Mouse (Mus musculus): ENCODE measurements around the gene Tmem117. TPM values are rescaled to one million over a fixed set of nuclear protein-coding genes. Genes with fewer than 3 reads are reported as not detected.

Gene Tmem117
- total and polyA plus RNA-seq, 3 experiments: not detected

- no peak overlapping the region for H3K9ac ChIP-seq (ENCODE audit: control insufficient read depth, low read depth, low read length, poor library complexity, severe bottlenecking)
- no peak overlapping the region for H3K27ac ChIP-seq (ENCODE audit: control insufficient read depth, low read depth, low read length)
- no peak overlapping the region for H3K4me3 ChIP-seq (ENCODE audit: control insufficient read depth in 1 of 2, insufficient read depth in 1 of 2, low read depth in 2 of 2, low read length in 2 of 2)
- no peaks in the 10 kb centered on the region for H3K4me1 ChIP-seq (ENCODE audit: control insufficient read depth in 1 of 2, insufficient read depth in 2 of 2, low read length in 2 of 2)
- DNase-seq (ENCODE audit: low read depth, low spot score): no peak
- H3K36me3 ChIP-seq (ENCODE audit: control insufficient read depth in 1 of 2, insufficient read depth in 2 of 2, low read length in 2 of 2): no peaks in the 10 kb centered on the region
- H3K79me2 ChIP-seq (ENCODE audit: control insufficient read depth, insufficient read depth, low read length, poor library complexity): no peaks in the 10 kb centered on the region
- no peak for TF ChIP-seq UBTF (IDR thresholded peaks at IDR 0.05; ENCODE audit: borderline replicate concordance, insufficient read depth, low read depth, low read length)
- no peak for TF ChIP-seq TCF12 (IDR thresholded peaks at IDR 0.05; ENCODE audit: low read depth, low read length)
- no peak for TF ChIP-seq MYC (IDR thresholded peaks at IDR 0.05; ENCODE audit: low read depth, low read length)
- H3K9me3 ChIP-seq (replicated peaks; ENCODE audit: insufficient read depth, low read length): no peaks in the 10 kb centered on the region; the same call in 1 of the 2 replicates
- no peaks in the 10 kb centered on the region for H3K27me3 ChIP-seq (ENCODE audit: control insufficient read depth in 1 of 2, insufficient read depth in 2 of 2, low read length in 2 of 2)
Observed at GRCm38 (mm10) chr15:94798236-94798635, 169.2 kb downstream of the Tmem117 start.

- DNase-seq (ENCODE audit: low read depth, low spot score): no peak
- Histone ChIP-seq H3K36me3 (ENCODE audit: control insufficient read depth in 1 of 2, insufficient read depth in 2 of 2, low read length in 2 of 2) (no peaks in the 10 kb centered on the region), H3K9ac (ENCODE audit: control insufficient read depth, low read depth, low read length, poor library complexity, severe bottlenecking) (no peak overlapping the region), H3K27me3 (ENCODE audit: control insufficient read depth in 1 of 2, insufficient read depth in 2 of 2, low read length in 2 of 2) (no peaks in the 10 kb centered on the region), H3K79me2 (ENCODE audit: control insufficient read depth, insufficient read depth, low read length, poor library complexity) (no peaks in the 10 kb centered on the region), H3K4me1 (ENCODE audit: control insufficient read depth in 1 of 2, insufficient read depth in 2 of 2, low read length in 2 of 2) (no peaks in the 10 kb centered on the region), H3K4me3 (ENCODE audit: control insufficient read depth in 1 of 2, insufficient read depth in 1 of 2, low read depth in 2 of 2, low read length in 2 of 2) (no peak overlapping the region), H3K9me3 (replicated peaks; ENCODE audit: insufficient read depth, low read length) (no peaks in the 10 kb centered on the region; the same call in 1 of the 2 replicates), H3K27ac (ENCODE audit: control insufficient read depth, low read depth, low read length) (no peak overlapping the region)
- TF ChIP-seq EP300 (IDR thresholded peaks at IDR 0.05; ENCODE audit: low read depth in 1 of 2, low read length in 2 of 2) (no peak), NELFE (IDR thresholded peaks at IDR 0.05; ENCODE audit: low read depth, low read length) (no peak), SIN3A (IDR thresholded peaks at IDR 0.05; ENCODE audit: low read length) (no peak), KAT2A (conservative IDR thresholded peaks at IDR 0.05; ENCODE audit: low read depth, low read length) (no peak), GABPA (IDR thresholded peaks at IDR 0.05; ENCODE audit: low read depth, low read length) (no peak), RCOR1 (IDR thresholded peaks at IDR 0.05; ENCODE audit: low read depth, low read length) (no peak), USF2 (IDR thresholded peaks at IDR 0.05; ENCODE audit: borderline replicate concordance in 1 of 2, insufficient read depth in 1 of 2, low read depth in 1 of 2, low read length in 2 of 2) (no peak), TBP (IDR thresholded peaks at IDR 0.05; ENCODE audit: low read depth, low read length) (no peak), POLR2A (IDR thresholded peaks at IDR 0.05; ENCODE audit: control insufficient read depth in 1 of 2, insufficient read depth in 1 of 2, low read depth in 1 of 2, low read length in 2 of 2, poor library complexity in 1 of 2) (no peak), POLR2AphosphoS5 (IDR thresholded peaks at IDR 0.05; ENCODE audit: borderline replicate concordance, low read depth, low read length) (no peak), GATA1 (IDR thresholded peaks at IDR 0.05; ENCODE audit: low read depth, low read length) (no peak), MAFK (IDR thresholded peaks at IDR 0.05; ENCODE audit: borderline replicate concordance, low read depth, low read length) (no peak)
Observed at GRCm38 (mm10) chr15:94801462-94801861, 172.4 kb downstream of the Tmem117 start.

- DNase-seq (ENCODE audit: low read depth, low spot score): no peak
- H3K9me3 ChIP-seq (replicated peaks; ENCODE audit: insufficient read depth, low read length): no peaks in the 10 kb centered on the region; the same call in 1 of the 2 replicates
- TF ChIP-seq E2F4 (IDR thresholded peaks at IDR 0.05; ENCODE audit: borderline replicate concordance, low read depth, low read length) (no peak), CHD1 (IDR thresholded peaks at IDR 0.05; ENCODE audit: low read depth, low read length) (no peak), GATA1 (IDR thresholded peaks at IDR 0.05; ENCODE audit: low read depth, low read length) (no peak)
- H3K27me3 ChIP-seq (ENCODE audit: control insufficient read depth in 1 of 2, insufficient read depth in 2 of 2, low read length in 2 of 2): no peaks in the 10 kb centered on the region
- H3K79me2 ChIP-seq (ENCODE audit: control insufficient read depth, insufficient read depth, low read length, poor library complexity): no peaks in the 10 kb centered on the region
- no peaks in the 10 kb centered on the region for H3K36me3 ChIP-seq (ENCODE audit: control insufficient read depth in 1 of 2, insufficient read depth in 2 of 2, low read length in 2 of 2)
- no peaks in the 10 kb centered on the region for H3K4me1 ChIP-seq (ENCODE audit: control insufficient read depth in 1 of 2, insufficient read depth in 2 of 2, low read length in 2 of 2)
- no peak overlapping the region for H3K4me3 ChIP-seq (ENCODE audit: control insufficient read depth in 1 of 2, insufficient read depth in 1 of 2, low read depth in 2 of 2, low read length in 2 of 2)
- no peak overlapping the region for H3K9ac ChIP-seq (ENCODE audit: control insufficient read depth, low read depth, low read length, poor library complexity, severe bottlenecking)
- no peak overlapping the region for H3K27ac ChIP-seq (ENCODE audit: control insufficient read depth, low read depth, low read length)
Observed at GRCm38 (mm10) chr15:94802820-94803219, 173.8 kb downstream of the Tmem117 start.
